Mouse (Mus musculus): ENCODE measurements around the gene Proser2.
"Not testable (repeated sequence)": the region's sequence is repeated elsewhere in the genome, so short reads cannot be mapped to it uniquely, and the experiment has no call there.

The Proser2 gene

DNA sequence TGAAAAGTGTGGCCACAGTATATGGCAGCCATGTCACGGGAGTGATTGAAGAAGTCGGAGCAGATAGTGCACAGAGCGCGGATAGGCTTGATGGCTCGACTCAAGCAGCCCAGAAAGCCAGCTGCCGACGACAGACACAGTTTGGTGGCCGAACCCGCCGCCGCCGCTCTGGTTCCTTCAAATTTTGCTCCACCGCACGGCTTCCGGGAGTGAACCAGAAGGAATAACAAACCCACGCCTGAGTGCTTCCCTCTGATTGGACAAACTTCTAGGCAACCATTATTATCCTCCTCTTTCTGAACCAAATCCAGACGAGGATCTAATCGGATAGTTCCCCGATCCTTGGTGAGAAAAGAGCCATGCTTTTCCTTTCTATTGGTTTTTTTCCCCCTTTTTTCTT, 3.9 kb upstream of the Proser2 start:
- in situ Hi-C loops (cut with MboI, MseI): no loop called here

- in situ Hi-C loops (cut with MboI, MseI): no loop called here
Observed at GRCm38 (mm10) chr2:6128881-6129280, 1.1 kb downstream of the Proser2 start.

- in situ Hi-C loops (cut with MboI, MseI): no loop called here
Observed at GRCm38 (mm10) chr2:6128136-6128805, 1.7 kb downstream of the Proser2 start.

GRCm38 (mm10) chr2:6123046-6123445, 7.0 kb downstream of the Proser2 start:
- in situ Hi-C loops (cut with MboI, MseI): no loop called here

GRCm38 (mm10) chr2:6121091-6121490, 8.9 kb downstream of the Proser2 start:
- in situ Hi-C loops (cut with MboI, MseI): no loop called here

DNA sequence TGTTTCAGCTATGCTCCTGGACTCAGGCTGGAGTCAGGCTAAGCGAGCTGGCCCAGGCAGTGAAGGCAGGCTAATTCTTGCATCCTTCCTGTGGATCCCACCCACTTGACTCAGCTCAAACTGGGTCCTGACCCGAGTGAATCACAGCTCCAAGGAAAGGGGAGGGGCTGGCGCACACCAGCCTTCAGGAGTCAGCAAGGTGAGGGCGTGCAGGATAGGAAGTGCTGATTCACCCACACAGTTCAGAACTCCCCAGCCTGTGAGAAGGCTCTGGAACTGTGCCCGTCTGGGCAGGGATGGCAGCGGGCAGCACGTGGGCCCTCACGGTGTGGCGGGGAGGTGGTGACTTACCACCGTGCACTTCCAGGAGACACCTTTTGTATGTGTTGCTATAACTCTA, 11.8 kb downstream of the Proser2 start:
- in situ Hi-C loops (cut with MboI, MseI): no loop called here

DNA sequence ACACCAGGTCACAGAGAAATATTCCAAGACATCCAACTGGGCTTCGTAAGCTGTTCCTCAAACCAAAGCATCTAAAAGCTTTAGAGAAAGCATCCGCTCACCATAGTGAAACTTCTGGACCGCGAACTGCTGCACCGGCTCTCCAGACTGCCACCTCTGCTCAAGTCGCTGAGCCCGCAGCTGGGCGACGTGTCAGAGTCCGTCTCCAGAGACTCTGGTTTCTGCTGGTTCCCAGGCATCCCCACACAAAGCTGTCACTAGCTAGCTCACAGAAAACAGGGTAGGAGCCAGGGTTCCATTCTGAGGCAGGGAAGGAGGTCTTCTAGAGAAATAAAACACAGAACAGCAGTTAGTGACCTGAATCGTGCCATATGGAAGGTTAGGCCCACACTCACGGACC, 16.2 kb downstream of the Proser2 start:
- in situ Hi-C loops (cut with MboI, MseI): no loop called here

GRCm38 (mm10) chr2:6112619-6113018, 17.4 kb downstream of the Proser2 start:
- in situ Hi-C loops (cut with MboI, MseI): no loop called here

- in situ Hi-C loops (cut with MboI, MseI): no loop called here
Observed at GRCm38 (mm10) chr2:6105437-6105836, 24.6 kb downstream of the Proser2 start.

GRCm38 (mm10) chr2:6100755-6101154, 29.3 kb downstream of the Proser2 start:
- in situ Hi-C loops (cut with MboI, MseI): no loop called here

DNA sequence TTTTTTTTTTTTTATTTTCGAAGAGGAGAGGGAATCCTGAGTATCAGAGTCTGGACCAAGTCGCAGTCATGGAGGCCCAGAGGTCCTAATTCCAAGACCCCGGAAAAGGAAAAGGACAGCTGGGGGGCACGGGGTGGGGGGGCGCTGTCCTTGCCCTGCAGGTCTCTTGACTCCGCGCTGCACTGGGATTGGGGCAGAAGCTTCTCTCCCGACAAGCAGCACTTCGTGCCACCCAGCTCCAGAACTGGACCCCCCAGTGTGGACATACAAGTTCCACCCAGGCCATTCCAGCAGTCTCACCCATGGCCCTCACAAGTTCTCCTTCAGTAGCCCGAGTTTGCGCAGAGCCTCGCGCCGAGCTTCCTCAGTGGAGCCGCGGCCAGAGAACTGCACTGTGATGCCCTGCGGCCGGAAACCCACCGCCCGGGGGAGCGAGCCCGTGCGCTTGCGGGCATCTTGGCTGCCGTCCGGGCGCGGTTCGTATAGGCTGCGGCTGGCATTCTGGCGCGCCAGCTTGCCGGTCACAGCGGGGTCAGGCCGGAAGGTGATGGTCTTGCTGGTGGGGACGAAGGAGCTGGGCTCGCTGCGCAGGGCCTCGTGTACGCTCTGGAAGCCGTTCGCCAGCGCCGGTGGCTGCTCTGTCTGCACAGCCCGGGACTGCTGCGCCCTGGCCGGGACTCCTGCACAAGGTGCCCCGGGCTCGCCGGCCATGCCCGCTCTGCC, 29.8 kb downstream of the Proser2 start:
- in situ Hi-C loops (cut with MboI, MseI): no loop called here

DNA sequence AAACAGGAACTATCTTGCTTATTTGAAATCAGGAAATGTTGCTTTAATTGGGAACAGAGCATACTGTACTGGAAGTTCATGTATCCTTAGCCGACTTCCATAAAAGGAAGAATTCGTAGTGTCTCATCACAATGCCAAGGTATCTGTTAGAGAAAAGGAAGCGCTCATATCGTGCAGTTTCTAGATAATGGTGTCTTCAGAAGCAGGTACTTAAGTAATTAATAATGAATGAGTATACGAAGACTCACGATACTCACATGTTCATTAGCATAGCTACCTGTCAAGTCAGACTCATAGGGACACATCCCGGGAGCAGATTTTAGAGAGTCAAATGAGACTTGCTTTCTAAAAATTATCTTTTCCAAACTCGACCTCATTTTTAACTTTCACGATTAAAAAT, 30.6 kb downstream of the Proser2 start:
- in situ Hi-C loops (cut with MboI, MseI): no loop called here

DNA sequence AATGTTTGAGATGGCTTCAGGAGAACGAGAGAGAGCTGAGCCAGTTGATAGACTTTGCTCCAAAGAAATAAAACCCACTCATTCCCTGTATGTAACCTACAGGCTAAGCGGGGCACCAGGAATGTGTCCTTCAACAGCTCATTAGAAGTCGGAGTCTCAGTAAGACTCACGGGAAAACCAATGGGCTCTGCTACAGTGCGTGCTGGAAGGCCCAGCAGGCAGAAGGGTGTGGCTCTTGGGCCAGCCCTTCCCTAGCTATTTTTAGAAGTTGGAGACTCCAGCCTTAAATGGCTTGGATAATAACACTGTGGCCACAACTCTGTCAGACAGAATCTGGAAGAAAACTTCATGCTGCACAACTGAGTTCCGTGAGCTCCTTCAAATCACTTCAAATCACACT, 31.1 kb downstream of the Proser2 start:
- in situ Hi-C loops (cut with MboI, MseI): no loop called here

GRCm38 (mm10) chr2:6097113-6097716, 32.8 kb downstream of the Proser2 start:
- in situ Hi-C loops (cut with MboI, MseI): no loop called here

- in situ Hi-C loops (cut with MboI, MseI): not testable (repeated sequence)
Observed at GRCm38 (mm10) chr2:6089941-6090340, 40.1 kb downstream of the Proser2 start.

- in situ Hi-C loops (cut with MboI, MseI): no loop called here
Observed at GRCm38 (mm10) chr2:6087151-6087550, 42.9 kb downstream of the Proser2 start.

DNA sequence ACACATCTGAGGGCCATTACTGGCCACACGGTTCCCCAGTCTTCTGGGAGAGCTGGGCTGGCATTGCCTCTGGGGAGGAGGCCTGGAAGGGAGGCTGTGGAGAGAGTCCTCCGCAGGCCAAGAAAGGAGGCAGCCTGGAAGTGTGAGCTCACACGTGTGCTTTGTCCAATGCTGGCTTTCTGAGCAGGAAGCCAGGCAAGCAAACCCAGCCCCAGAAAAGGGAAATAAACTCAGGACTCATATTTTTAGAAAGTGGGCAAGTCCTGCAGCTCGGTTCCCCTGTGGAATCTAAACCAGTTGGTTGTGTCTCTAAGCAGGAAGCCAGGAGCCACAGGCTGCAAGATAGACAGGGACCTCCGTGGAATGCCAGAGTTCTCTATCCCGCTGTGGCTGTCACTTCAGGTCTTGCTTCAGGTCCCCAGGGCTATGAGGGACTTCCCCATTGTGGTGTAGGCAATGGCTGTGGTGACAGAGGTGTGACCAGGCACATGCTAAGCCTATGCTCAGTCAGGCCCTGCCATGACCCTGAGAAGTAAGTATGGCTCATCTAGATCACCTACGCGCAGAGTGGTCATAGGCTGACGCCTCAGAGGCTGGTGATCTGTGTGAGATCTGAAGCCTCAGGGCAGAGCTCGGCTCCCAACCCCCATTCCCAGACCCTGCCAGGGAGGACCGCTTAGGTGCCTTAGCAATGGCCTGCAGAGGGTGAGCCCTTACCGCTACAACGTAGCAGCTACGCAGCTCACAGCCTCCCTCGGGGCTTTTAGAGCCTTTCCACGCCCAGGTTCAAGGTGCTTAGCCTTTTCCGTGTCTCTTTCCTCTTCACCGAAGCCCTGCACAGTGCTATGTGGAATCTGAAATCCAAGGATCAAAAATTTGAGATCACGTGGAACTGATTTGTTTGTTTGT, 44.1 kb downstream of the Proser2 start:
- in situ Hi-C loops (cut with MboI, MseI): no loop called here

- in situ Hi-C loops (cut with MboI, MseI): no loop called here
Observed at GRCm38 (mm10) chr2:6083696-6084095, 46.3 kb downstream of the Proser2 start.

DNA sequence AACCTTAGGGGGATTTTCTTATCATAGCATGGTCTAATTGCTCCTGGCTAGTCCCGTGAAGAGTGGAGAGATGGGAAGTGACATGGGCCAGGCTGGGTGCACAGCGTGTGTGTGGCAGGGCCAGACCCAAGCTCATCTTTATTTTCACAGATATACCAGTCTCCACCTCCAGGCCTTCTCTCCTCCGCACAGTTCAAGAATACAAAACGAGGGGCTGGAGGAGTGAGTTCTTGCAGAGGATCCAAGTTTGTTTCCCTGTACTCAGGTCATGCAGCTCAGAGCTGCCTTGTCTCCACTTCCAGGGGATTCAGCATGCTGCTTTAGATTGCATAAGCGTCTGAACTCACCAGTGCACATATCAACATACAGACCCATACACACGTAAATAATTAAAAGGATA, 47.4 kb downstream of the Proser2 start:
- in situ Hi-C loops (cut with MboI, MseI): no loop called here

- in situ Hi-C loops (cut with MboI, MseI): no loop called here
Observed at GRCm38 (mm10) chr2:6081108-6081507, 48.9 kb downstream of the Proser2 start.

GRCm38 (mm10) chr2:6080037-6080436, 50.0 kb downstream of the Proser2 start:
- in situ Hi-C loops (cut with MboI, MseI): no loop called here

GRCm38 (mm10) chr2:6075530-6075896, 54.5 kb downstream of the Proser2 start:
- in situ Hi-C loops (cut with MboI, MseI): loop anchor here (10.0 kb wide), 1 partner anchor 541 kb away; no protein-coding TSS in a partner anchor
